Mouse (Mus musculus): ENCODE measurements at regions not wholly inside any gene's neighbourhood (a gene's known extent, or its start where the extent isn't known, plus 50 kb on each side); places are given as distances from the start of the nearest gene placed in this dataset.

GRCm38 (mm10) chr3:133613836-133614711 is 69.1 kb upstream of the Tet2 start:
- in situ Hi-C loops (cut with MboI; ENCODE audit: low sequenced_read_pairs in 2 of 2, unreplicated experiment in 2 of 2), result no loop called here

DNA sequence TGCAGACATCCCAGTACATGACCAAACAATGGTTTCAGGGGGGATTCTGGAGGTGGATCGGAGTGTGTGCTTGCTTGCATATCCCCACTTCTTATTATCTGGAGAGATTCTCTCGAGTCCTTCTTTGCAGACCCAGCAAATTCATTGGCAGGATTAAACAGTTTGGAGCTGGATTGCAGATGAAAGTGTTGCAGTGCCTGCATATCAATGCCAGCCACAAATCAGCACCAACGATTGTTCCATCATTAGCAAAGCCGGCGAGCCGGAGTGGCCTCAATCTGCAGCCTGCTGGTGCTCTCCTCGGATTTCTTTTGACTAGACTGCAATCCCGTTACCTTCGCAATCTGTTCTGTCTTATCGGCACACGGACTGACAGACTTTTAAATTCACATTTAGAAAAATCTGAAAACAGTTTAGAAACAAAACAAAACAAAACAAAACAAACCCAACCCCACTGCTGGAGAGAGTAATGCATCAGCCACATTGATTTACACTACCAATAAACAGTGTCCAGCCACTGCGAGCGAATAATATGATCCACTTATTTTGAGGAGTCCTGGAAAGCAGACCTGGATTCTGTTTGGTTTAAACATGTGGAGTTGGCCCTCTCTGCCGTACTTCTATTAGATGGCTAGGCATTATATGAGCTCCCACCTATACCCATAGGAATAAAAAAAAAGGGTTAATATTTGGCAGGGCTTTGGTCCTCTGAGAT is 69.9 kb upstream of the Tet2 start:
- in situ Hi-C loops (cut with MboI; ENCODE audit: low sequenced_read_pairs in 2 of 2, unreplicated experiment in 2 of 2), result no loop called here
- Histone ChIP-seq H3K27ac (ENCODE audit: insufficient read depth, low read depth, low read length, poor library complexity, severe bottlenecking) (no peak overlapping the region), H3K9me3 (ENCODE audit: control insufficient read depth, insufficient read depth, low read depth, low read length) (no peaks in the 10 kb centered on the region), H3K4me1 (ENCODE audit: control insufficient read depth in 2 of 2, insufficient read depth in 2 of 2, low read length in 2 of 2, poor library complexity in 1 of 2) (no peaks in the 10 kb centered on the region), H3K9ac (ENCODE audit: insufficient read depth, low read depth, low read length, poor library complexity, severe bottlenecking) (no peak overlapping the region), H3K36me3 (ENCODE audit: control insufficient read depth, insufficient read depth, low read length, poor library complexity, severe bottlenecking) (no peaks in the 10 kb centered on the region), H3K4me3 (ENCODE audit: insufficient read depth in 1 of 2, low read depth in 1 of 2, low read length in 2 of 2, poor library complexity in 1 of 2, severe bottlenecking in 1 of 2) (no peak overlapping the region)
- TF ChIP-seq MAFK (IDR thresholded peaks at IDR 0.05; ENCODE audit: insufficient read depth, low read depth, low read length), result no peak
- TF ChIP-seq HCFC1 (IDR thresholded peaks at IDR 0.05; ENCODE audit: borderline replicate concordance, insufficient read depth, low read length), result no peak
- TF ChIP-seq CHD2 (IDR thresholded peaks at IDR 0.05; ENCODE audit: low read depth, low read length), result no peak
- TF ChIP-seq ZC3H11A (IDR thresholded peaks at IDR 0.05; ENCODE audit: borderline replicate concordance, low read depth, low read length), result no peak
- no peak for TF ChIP-seq ZNF384 (IDR thresholded peaks at IDR 0.05; ENCODE audit: low read depth, low read length)
- no peak for DNase-seq (ENCODE audit: low read depth, low spot score)

More at GRCm38 (mm10) chr3:133613836-133614711, 69.1 kb upstream of the Tet2 start:
- no peaks in the 10 kb centered on the region for H3K4me1 ChIP-seq (ENCODE audit: control insufficient read depth in 2 of 2, insufficient read depth in 2 of 2, low read length in 2 of 2, poor library complexity in 1 of 2)
- no peak overlapping the region for H3K4me3 ChIP-seq (ENCODE audit: insufficient read depth in 1 of 2, low read depth in 1 of 2, low read length in 2 of 2, poor library complexity in 1 of 2, severe bottlenecking in 1 of 2)
- H3K36me3 ChIP-seq (ENCODE audit: control insufficient read depth, insufficient read depth, low read length, poor library complexity, severe bottlenecking), result no peaks in the 10 kb centered on the region
- no peak for DNase-seq (ENCODE audit: low read depth, low spot score)
- no peaks in the 10 kb centered on the region for H3K9me3 ChIP-seq (ENCODE audit: control insufficient read depth, insufficient read depth, low read depth, low read length)
- TF ChIP-seq HCFC1 (IDR thresholded peaks at IDR 0.05; ENCODE audit: borderline replicate concordance, insufficient read depth, low read length) (no peak), MAFK (IDR thresholded peaks at IDR 0.05; ENCODE audit: insufficient read depth, low read depth, low read length) (no peak), ZC3H11A (IDR thresholded peaks at IDR 0.05; ENCODE audit: borderline replicate concordance, low read depth, low read length) (no peak), CHD2 (IDR thresholded peaks at IDR 0.05; ENCODE audit: low read depth, low read length) (no peak), ZNF384 (IDR thresholded peaks at IDR 0.05; ENCODE audit: low read depth, low read length) (no peak)
- H3K9ac ChIP-seq (ENCODE audit: insufficient read depth, low read depth, low read length, poor library complexity, severe bottlenecking), result no peak overlapping the region
- H3K27ac ChIP-seq (ENCODE audit: insufficient read depth, low read depth, low read length, poor library complexity, severe bottlenecking), result no peak overlapping the region

DNA sequence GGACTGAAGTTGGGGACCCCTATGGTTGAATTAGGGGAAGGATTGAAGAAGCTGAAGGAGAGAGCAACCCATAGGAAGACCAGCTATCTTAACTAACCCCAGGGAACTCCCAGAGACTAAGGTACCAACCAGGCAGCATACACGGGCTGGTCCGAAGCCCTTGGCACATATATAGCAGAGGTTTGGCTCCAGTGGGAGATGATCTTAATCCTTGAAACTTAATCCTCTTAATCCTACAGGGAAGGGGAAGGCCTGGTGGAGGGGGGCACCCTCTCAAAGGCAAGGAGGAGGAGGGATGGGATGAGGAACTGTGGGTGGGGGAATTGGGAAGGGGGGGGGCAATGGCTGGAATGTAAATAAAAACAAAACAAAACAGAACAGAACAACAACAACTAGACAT is 72.1 kb upstream of the Tet2 start:
- Histone ChIP-seq H3K27ac (ENCODE audit: insufficient read depth, low read depth, low read length, poor library complexity, severe bottlenecking) (no peak overlapping the region), H3K9ac (ENCODE audit: insufficient read depth, low read depth, low read length, poor library complexity, severe bottlenecking) (no peak overlapping the region), H3K36me3 (ENCODE audit: control insufficient read depth, insufficient read depth, low read length, poor library complexity, severe bottlenecking) (no peaks in the 10 kb centered on the region), H3K4me3 (ENCODE audit: insufficient read depth in 1 of 2, low read depth in 1 of 2, low read length in 2 of 2, poor library complexity in 1 of 2, severe bottlenecking in 1 of 2) (no peak overlapping the region), H3K4me1 (ENCODE audit: control insufficient read depth in 2 of 2, insufficient read depth in 2 of 2, low read length in 2 of 2, poor library complexity in 1 of 2) (no peaks in the 10 kb centered on the region), H3K9me3 (ENCODE audit: control insufficient read depth, insufficient read depth, low read depth, low read length) (no peaks in the 10 kb centered on the region)
- DNase-seq (ENCODE audit: low read depth, low spot score), result no peak
- in situ Hi-C loops (cut with MboI; ENCODE audit: low sequenced_read_pairs in 2 of 2, unreplicated experiment in 2 of 2), result no loop called here
- TF ChIP-seq ZC3H11A (IDR thresholded peaks at IDR 0.05; ENCODE audit: borderline replicate concordance, low read depth, low read length) (no peak), MAFK (IDR thresholded peaks at IDR 0.05; ENCODE audit: insufficient read depth, low read depth, low read length) (no peak), ZNF384 (IDR thresholded peaks at IDR 0.05; ENCODE audit: low read depth, low read length) (no peak), HCFC1 (IDR thresholded peaks at IDR 0.05; ENCODE audit: borderline replicate concordance, insufficient read depth, low read length) (no peak), CHD2 (IDR thresholded peaks at IDR 0.05; ENCODE audit: low read depth, low read length) (no peak)

GRCm38 (mm10) chr3:133618491-133618890 is 73.6 kb upstream of the Tet2 start:
- Histone ChIP-seq H3K27ac (ENCODE audit: insufficient read depth, low read depth, low read length, poor library complexity, severe bottlenecking) (no peak overlapping the region), H3K9me3 (ENCODE audit: control insufficient read depth, insufficient read depth, low read depth, low read length) (no peaks in the 10 kb centered on the region), H3K4me1 (ENCODE audit: control insufficient read depth in 2 of 2, insufficient read depth in 2 of 2, low read length in 2 of 2, poor library complexity in 1 of 2) (no peaks in the 10 kb centered on the region), H3K4me3 (ENCODE audit: insufficient read depth in 1 of 2, low read depth in 1 of 2, low read length in 2 of 2, poor library complexity in 1 of 2, severe bottlenecking in 1 of 2) (no peak overlapping the region), H3K36me3 (ENCODE audit: control insufficient read depth, insufficient read depth, low read length, poor library complexity, severe bottlenecking) (no peaks in the 10 kb centered on the region), H3K9ac (ENCODE audit: insufficient read depth, low read depth, low read length, poor library complexity, severe bottlenecking) (no peak overlapping the region)
- no peak for DNase-seq (ENCODE audit: low read depth, low spot score)
- in situ Hi-C loops (cut with MboI; ENCODE audit: low sequenced_read_pairs in 2 of 2, unreplicated experiment in 2 of 2), result no loop called here
- no peak for TF ChIP-seq ZNF384 (IDR thresholded peaks at IDR 0.05; ENCODE audit: low read depth, low read length)
- no peak for TF ChIP-seq HCFC1 (IDR thresholded peaks at IDR 0.05; ENCODE audit: borderline replicate concordance, insufficient read depth, low read length)
- TF ChIP-seq ZC3H11A (IDR thresholded peaks at IDR 0.05; ENCODE audit: borderline replicate concordance, low read depth, low read length), result no peak
- no peak for TF ChIP-seq CHD2 (IDR thresholded peaks at IDR 0.05; ENCODE audit: low read depth, low read length)
- TF ChIP-seq MAFK (IDR thresholded peaks at IDR 0.05; ENCODE audit: insufficient read depth, low read depth, low read length), result no peak

Data from ES-E14 (cell line).